In the genomic region with DNA sequence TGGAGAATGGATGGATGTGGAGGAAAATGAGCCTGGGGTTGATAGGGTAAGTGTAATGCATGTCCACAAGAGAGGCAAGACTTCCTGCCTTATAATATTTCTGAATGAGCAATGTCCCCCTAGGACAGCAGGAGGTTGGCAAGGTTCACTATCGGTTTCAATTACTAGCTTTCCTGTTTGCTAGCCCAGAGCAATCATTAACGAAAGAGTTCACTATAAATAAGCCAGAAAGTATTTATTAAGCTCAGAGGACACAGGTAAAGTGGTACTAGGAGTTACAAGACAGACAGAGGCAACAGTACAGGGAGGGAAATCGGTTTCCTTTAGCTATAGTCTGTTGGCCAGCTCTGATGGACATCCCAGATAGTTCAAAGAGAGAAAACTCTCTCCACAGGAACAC, we compare ENCODE assay signal across 23 mouse cellular contexts.
"Had no signal": no experiment of that assay in that cellular context is flagged by ENCODE, and none has a peak within 500 bp of the region (broad histone marks: within the 10 kb centered on the region; RNA-seq: fewer than 3 reads in every experiment).

No protein-coding gene starts in this region.

- ATAC-seq: forebrain, postnatal 0 days; hindbrain, postnatal 0 days; intestine, embryonic 16.5 days; liver, embryonic 12.5 days had no signal

- H3K4me1 ChIP-seq: heart, embryonic 13.5 days; heart, embryonic 15.5 days; hindbrain, embryonic 13.5 days; hindbrain, embryonic 15.5 days; limb, embryonic 12.5 days; limb, embryonic 15.5 days; liver, embryonic 12.5 days had no signal

- H3K4me3 ChIP-seq: heart, adult 2 months; heart, embryonic 13.5 days; heart, embryonic 15.5 days; hindbrain, embryonic 13.5 days; hindbrain, embryonic 15.5 days; limb, embryonic 12.5 days; limb, embryonic 15.5 days; liver, embryonic 12.5 days had no signal

- H3K27ac ChIP-seq: heart, adult 2 months; heart, embryonic 13.5 days; heart, embryonic 15.5 days; hindbrain, embryonic 13.5 days; hindbrain, embryonic 15.5 days; hindbrain, postnatal 0 days; kidney, postnatal 0 days; limb, embryonic 12.5 days; limb, embryonic 15.5 days; liver, embryonic 12.5 days; liver, embryonic 14.5 days had no signal

- H3K27me3 ChIP-seq: heart, embryonic 13.5 days; heart, embryonic 15.5 days; hindbrain, embryonic 13.5 days; hindbrain, embryonic 15.5 days; limb, embryonic 12.5 days; limb, embryonic 15.5 days; liver, embryonic 12.5 days had no signal

- H3K9ac ChIP-seq: forebrain, postnatal 0 days; heart, embryonic 13.5 days; heart, embryonic 15.5 days; hindbrain, embryonic 13.5 days; hindbrain, embryonic 15.5 days; limb, embryonic 12.5 days; limb, embryonic 15.5 days; liver, embryonic 12.5 days; liver, embryonic 14.5 days had no signal

- DNase-seq: forebrain, postnatal 0 days; gastrocnemius, postnatal 14 days; gastrocnemius, postnatal 36 days; heart, adult 11 months; heart, adult 2 months; heart, postnatal 14 days; heart, postnatal 36 days; kidney, postnatal 14 days; layer of hippocampus, adult 9-11 months; layer of hippocampus, postnatal 36 days; left cerebral cortex, postnatal 4 days had no signal

- H3K36me3 ChIP-seq: heart, embryonic 13.5 days; heart, embryonic 15.5 days; limb, embryonic 12.5 days; limb, embryonic 15.5 days; liver, embryonic 12.5 days had no signal

- H3K4me2 ChIP-seq: heart, embryonic 11.5 days; heart, embryonic 13.5 days; heart, embryonic 15.5 days; hindbrain, embryonic 13.5 days; hindbrain, embryonic 15.5 days; limb, embryonic 12.5 days; limb, embryonic 15.5 days; liver, embryonic 12.5 days had no signal

- H3K9me3 ChIP-seq: heart, embryonic 13.5 days; heart, embryonic 15.5 days; hindbrain, embryonic 13.5 days; hindbrain, embryonic 15.5 days; limb, embryonic 12.5 days; limb, embryonic 15.5 days; liver, embryonic 12.5 days had no signal
